Mouse (Mus musculus) liver, embryonic 16.5 days (tissue): ENCODE results near the gene Vstm2l. TPM values are rescaled to one million over a fixed set of nuclear protein-coding genes. Genes with fewer than 3 reads are reported as not detected.

Experiments used
- ATAC-seq: fragments of 200-750 bp; cut with Nextera tagmentation; 2 replicates; pipeline ENCODE4 v1.8.0; 2017; ENCODE audit warnings: low read depth, mild to moderate bottlenecking, moderate number of reproducible peaks, moderate library complexity
- H3K27ac ChIP-seq: fragments of 300-500 bp; sonication (generic); 2 replicates; pipeline ENCODE4 v1.5.1; 2014; ENCODE audit warnings: mild to moderate bottlenecking, low read length
- H3K27me3 ChIP-seq: fragments of 300-500 bp; sonication (generic); 2 replicates; pipeline ENCODE4 v1.6.1; 2014; ENCODE audit warnings: low read depth, low read length, mixed read lengths; ENCODE audit not compliant: control insufficient read depth, insufficient read depth
- H3K36me3 ChIP-seq: fragments of 300-500 bp; sonication (generic); 2 replicates; pipeline ENCODE4 v1.6.1; 2014; ENCODE audit warnings: mild to moderate bottlenecking; ENCODE audit not compliant: control insufficient read depth, insufficient read depth
- H3K4me1 ChIP-seq: fragments of 300-500 bp; sonication (generic); 2 replicates; pipeline ENCODE4 v1.6.1; 2014; ENCODE audit warnings: low read depth, low read length, mixed read lengths; ENCODE audit not compliant: control insufficient read depth
- H3K4me2 ChIP-seq: fragments of 300-500 bp; sonication (generic); 2 replicates; pipeline ENCODE4 v1.6.1; 2014; ENCODE audit warnings: low read depth, low read length, mixed read lengths
- H3K4me3 ChIP-seq: fragments of 300-500 bp; sonication (generic); 2 replicates; pipeline ENCODE4 v1.5.1; 2014; ENCODE audit warnings: low read depth, mild to moderate bottlenecking, low read length
- H3K9ac ChIP-seq: fragments of 300-500 bp; sonication (generic); 2 replicates; pipeline ENCODE4 v1.6.1; 2014; ENCODE audit warnings: low read depth, low read length
- H3K9me3 ChIP-seq: fragments of 300-500 bp; sonication (generic); replicated peaks from 2 replicates; pipeline ENCODE4 v1.6.1; 2016; ENCODE audit warnings: low read length; ENCODE audit not compliant: control insufficient read depth
- WGBS: fragments of 180-500 bp; shearing (Covaris S2); extraction: QIAGEN DNeasy Blood & Tissue Kit; methylation state at CpG from one replicate; pipeline ENCODE4 v1.1.7; 2014; ENCODE audit not compliant: insufficient replicate concordance; 5-methylcytosine and 5-hydroxymethylcytosine counted together
- polyA plus RNA-seq: library from polyadenylated mRNA; unstranded; fragments of >200 nt; fragmentation: Nextera tagmentation; extraction: Ambion mirVana; gene quantifications from 2 replicates; pipeline ENCODE4 v1.2.1, GENCODE M21; 2015

The Vstm2l gene
- polyA plus RNA-seq, 1 experiment from 2014 or later: not detected

DNA sequence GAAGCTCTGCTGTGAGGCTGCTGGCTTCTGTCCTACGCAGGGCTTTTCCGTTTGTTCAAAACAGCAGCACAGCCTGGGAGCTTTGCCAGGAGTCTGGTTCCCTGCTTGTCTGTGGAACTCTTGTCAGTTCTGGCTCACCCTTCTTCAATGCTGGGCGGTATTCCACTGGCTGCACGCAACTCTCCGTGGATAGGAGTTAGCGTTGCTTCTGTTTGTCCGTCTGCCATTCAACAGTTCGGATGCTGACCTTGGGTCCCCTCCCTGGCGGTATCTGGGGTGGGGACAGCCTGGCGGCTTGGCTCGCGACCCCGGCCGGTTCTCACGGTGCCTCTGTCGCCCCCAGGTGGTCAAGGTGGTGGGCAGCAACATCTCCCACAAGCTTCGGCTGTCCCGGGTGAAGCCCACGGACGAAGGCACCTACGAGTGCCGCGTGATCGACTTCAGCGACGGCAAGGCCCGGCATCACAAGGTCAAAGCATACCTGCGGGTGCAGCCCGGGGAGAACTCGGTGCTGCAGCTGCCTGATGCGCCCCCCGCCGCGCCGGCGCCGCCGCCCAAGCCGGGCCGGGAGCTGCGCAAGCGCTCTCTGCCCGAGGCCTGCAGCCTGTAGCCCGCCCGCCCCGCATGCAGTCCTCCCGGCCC is 29.2 kb downstream of the Vstm2l start:
- H3K9ac ChIP-seq: no peak overlapping the region
- no peak for ATAC-seq

GRCm38 (mm10) chr2:157944156-157944893 is 29.9 kb downstream of the Vstm2l start:
- 11% methylated on average over 36 of the region's 37 CpGs for WGBS
- no peak for ATAC-seq
- Histone ChIP-seq H3K27ac (no peak overlapping the region), H3K36me3 (no peaks in the 10 kb centered on the region), H3K9me3 (no peaks in the 10 kb centered on the region), H3K4me2 (peak overlapping the region; percentile 54), H3K4me3 (peak overlapping the region; percentile 31), H3K27me3 (peaks cover 51% of the 10 kb centered on the region), H3K4me1 (no peaks in the 10 kb centered on the region), H3K9ac (no peak overlapping the region)

More for the DNA sequence above, 29.2 kb downstream of the Vstm2l start:
- H3K27ac ChIP-seq: no peak overlapping the region
- 2% methylated on average over 47 of the region's 47 CpGs for WGBS
- H3K4me3 ChIP-seq: peak overlapping the region; percentile 31
- H3K27me3 ChIP-seq: peaks cover 51% of the 10 kb centered on the region
- H3K36me3 ChIP-seq: no peaks in the 10 kb centered on the region
- no peaks in the 10 kb centered on the region for H3K4me1 ChIP-seq
- H3K9me3 ChIP-seq: no peaks in the 10 kb centered on the region
- H3K4me2 ChIP-seq: peak overlapping the region; percentile 54

DNA sequence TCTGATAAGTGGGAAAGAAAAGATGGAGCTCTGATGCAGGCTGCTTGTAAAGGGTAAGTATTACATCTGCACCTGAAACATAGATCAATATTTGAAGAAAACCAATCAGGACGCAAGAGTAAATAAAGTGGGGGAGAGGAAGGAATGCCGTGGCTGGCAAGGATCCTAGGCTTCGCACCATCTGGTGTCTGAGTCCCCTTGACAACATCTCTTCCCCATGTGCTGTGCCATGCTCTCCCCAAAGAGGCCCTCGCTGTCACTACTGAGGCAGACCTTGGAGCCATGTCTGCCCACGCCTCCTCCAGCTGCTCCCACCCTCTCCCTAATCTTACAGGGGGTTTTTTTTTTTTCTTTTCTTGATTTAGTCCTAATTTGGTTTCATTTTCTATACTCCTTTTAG is 39.5 kb downstream of the Vstm2l start:
- Histone ChIP-seq H3K27me3 (no peaks in the 10 kb centered on the region), H3K36me3 (no peaks in the 10 kb centered on the region), H3K27ac (no peak overlapping the region), H3K4me2 (no peak overlapping the region), H3K9ac (no peak overlapping the region), H3K4me3 (no peak overlapping the region), H3K9me3 (no peaks in the 10 kb centered on the region; the same call in 1 of the 2 replicates), H3K4me1 (no peaks in the 10 kb centered on the region)
- no peak for ATAC-seq
- WGBS: 70% methylated on average over 5 of the region's 5 CpGs

DNA sequence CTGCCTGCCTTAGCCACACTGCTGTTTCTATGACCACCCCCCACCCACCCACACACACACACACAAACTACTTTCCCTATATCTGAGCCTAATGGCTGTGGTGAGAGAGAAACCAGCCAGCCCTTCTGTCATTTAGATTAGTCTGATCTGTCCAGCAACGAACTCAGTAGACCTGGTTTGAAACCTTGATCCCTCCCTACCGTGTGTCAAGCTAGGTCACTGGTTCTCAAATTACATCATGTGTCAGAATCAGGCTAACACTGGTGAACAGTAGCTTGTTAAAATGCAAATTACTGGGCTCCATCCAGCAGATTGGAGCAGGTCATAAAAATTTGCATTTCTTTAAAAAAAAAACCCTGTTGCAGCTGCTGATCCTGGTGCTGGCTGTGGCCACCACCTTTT is 43.3 kb downstream of the Vstm2l start:
- H3K9ac ChIP-seq: no peak overlapping the region
- no peak for ATAC-seq
- no peak overlapping the region for H3K27ac ChIP-seq
- H3K4me2 ChIP-seq: no peak overlapping the region
- H3K27me3 ChIP-seq: no peaks in the 10 kb centered on the region
- 16% methylated on average over 2 of the region's 2 CpGs for WGBS
- no peaks in the 10 kb centered on the region; the same call in 1 of the 2 replicates for H3K9me3 ChIP-seq
- H3K4me3 ChIP-seq: no peak overlapping the region
- H3K36me3 ChIP-seq: no peaks in the 10 kb centered on the region
- no peaks in the 10 kb centered on the region for H3K4me1 ChIP-seq

DNA sequence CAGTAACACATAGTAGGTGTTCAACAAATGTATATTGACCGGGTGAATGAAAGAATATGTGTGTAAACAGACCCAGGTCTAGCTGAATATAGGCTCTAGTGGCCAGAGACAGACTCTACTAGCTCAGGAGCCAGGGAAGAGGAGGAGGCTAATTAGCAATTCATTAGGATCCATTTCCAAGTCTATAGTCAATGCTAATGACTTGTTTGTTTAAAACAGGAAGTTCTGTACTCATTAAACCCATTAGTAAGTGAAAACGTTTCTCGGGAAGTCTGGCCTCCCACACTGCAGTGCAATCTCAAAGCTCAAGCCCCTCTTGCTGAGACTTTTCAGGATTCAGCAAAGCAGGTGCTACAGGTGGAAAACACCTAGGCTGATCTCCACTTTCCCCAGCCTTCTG is 53.4 kb downstream of the Vstm2l start:
- no peak for ATAC-seq
- Histone ChIP-seq H3K27ac (no peak overlapping the region), H3K27me3 (no peaks in the 10 kb centered on the region), H3K4me3 (no peak overlapping the region), H3K4me2 (no peak overlapping the region), H3K36me3 (no peaks in the 10 kb centered on the region), H3K9ac (no peak overlapping the region), H3K4me1 (no peaks in the 10 kb centered on the region), H3K9me3 (no peaks in the 10 kb centered on the region)
- 8% methylated on average over 3 of the region's 3 CpGs for WGBS

DNA sequence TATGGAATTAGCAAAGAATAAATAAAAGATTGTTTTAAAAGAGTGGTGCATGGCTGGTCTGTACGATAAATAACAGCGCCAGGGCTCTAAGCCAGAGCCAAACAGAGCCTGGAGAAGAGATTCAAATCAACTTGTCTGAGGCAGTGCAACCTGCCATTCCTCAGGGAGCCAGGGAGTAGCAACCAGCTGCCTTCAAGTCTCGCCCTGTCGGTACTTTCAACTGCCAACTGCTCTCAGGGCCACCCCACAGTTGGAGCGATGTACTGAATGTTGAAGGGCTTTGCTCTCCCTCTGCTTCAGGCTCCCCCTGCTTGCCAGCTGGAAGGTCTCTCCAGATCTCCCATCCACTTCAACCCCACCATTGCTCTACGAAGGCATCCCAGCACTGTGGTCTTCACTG is 55.7 kb downstream of the Vstm2l start:
- H3K4me2 ChIP-seq: no peak overlapping the region
- H3K9ac ChIP-seq: no peak overlapping the region
- no peaks in the 10 kb centered on the region for H3K9me3 ChIP-seq
- peaks cover 9% of the 10 kb centered on the region for H3K27me3 ChIP-seq
- H3K36me3 ChIP-seq: no peaks in the 10 kb centered on the region
- no peaks in the 10 kb centered on the region for H3K4me1 ChIP-seq
- 45% methylated on average over 6 of the region's 6 CpGs for WGBS
- H3K4me3 ChIP-seq: no peak overlapping the region
- no peak for ATAC-seq
- H3K27ac ChIP-seq: no peak overlapping the region

- Histone ChIP-seq H3K27me3 (peaks cover 14% of the 10 kb centered on the region), H3K4me3 (no peak overlapping the region), H3K9me3 (no peaks in the 10 kb centered on the region), H3K4me2 (no peak overlapping the region), H3K4me1 (no peaks in the 10 kb centered on the region), H3K36me3 (no peaks in the 10 kb centered on the region), H3K9ac (no peak overlapping the region), H3K27ac (no peak overlapping the region)
- ATAC-seq: no peak
- WGBS: 1% methylated on average over 3 of the region's 3 CpGs
These were observed 56.2 kb downstream of the Vstm2l start for GRCm38 (mm10) chr2:157970669-157971068.

DNA sequence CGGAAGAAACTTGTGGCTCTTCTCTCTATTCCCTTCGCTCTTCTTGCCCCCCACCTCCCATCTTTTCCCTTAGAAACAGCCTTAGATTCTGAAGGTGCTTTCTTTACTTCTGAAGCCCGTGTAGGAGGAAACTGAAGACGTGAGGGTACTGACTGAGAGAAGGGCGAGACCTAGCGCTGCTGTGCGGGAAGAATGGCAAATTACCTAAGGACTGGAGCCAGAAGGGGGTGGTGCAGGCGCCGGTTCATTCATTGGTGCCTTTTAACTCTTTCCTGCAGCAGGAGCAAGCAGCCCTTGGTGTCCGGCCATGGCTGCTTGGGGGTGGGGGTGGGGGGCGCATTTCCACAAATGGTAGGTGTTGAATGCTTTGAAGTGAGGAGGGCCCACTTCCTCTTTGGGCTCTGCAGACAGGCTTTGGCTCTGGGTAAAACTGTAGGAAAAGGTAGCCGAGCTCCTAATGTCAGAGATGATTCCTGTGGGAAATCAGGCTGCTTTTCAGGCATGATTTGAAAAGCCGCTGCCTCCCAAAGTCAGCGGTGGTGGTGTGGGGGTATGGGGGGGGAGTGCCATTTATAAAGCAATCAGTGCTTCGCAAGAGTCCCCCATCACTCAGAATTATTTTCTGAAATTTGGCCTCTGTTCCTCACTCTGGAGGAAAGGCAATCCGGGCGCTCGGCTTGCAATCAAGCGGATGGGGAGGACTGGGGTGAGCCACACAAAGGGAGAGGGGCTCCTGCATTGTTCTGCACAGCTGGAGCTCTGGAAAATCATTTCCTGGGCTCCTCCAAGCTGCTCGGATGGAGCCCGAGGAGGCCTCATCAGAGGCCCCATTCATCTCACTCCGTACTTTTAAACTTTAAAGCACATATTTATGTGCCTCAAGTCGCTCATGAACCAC is 60.4 kb downstream of the Vstm2l start:
- no peak overlapping the region for H3K9ac ChIP-seq
- H3K27me3 ChIP-seq: peaks cover 21% of the 10 kb centered on the region
- no peak overlapping the region for H3K4me3 ChIP-seq
- no peak overlapping the region for H3K4me2 ChIP-seq
- no peaks in the 10 kb centered on the region for H3K9me3 ChIP-seq
- no peak overlapping the region for H3K27ac ChIP-seq
- ATAC-seq: no peak
- WGBS: 5% methylated on average over 23 of the region's 23 CpGs
- no peaks in the 10 kb centered on the region for H3K36me3 ChIP-seq
- H3K4me1 ChIP-seq: no peaks in the 10 kb centered on the region
